Mouse (Mus musculus) testis, adult 2 months (tissue): ENCODE measurements around the gene Nubpl.

Experiments
- CTCF ChIP-seq: fragments of 200-500 bp; IDR thresholded peaks from 2 replicates; pipeline ENCODE4 v1.5.1; 2012; ENCODE audit warnings: low read depth, mild to moderate bottlenecking, inconsistent platforms, low read length, moderate library complexity; ENCODE audit not compliant: control insufficient read depth, insufficient read depth, insufficient replicate concordance
- POLR2A ChIP-seq: fragments of 200-500 bp; IDR thresholded peaks from 2 replicates; pipeline ENCODE4 v1.6.1; 2012; ENCODE audit warnings: low read depth, mild to moderate bottlenecking, inconsistent platforms, low read length, moderate library complexity; ENCODE audit not compliant: control insufficient read depth

DNA sequence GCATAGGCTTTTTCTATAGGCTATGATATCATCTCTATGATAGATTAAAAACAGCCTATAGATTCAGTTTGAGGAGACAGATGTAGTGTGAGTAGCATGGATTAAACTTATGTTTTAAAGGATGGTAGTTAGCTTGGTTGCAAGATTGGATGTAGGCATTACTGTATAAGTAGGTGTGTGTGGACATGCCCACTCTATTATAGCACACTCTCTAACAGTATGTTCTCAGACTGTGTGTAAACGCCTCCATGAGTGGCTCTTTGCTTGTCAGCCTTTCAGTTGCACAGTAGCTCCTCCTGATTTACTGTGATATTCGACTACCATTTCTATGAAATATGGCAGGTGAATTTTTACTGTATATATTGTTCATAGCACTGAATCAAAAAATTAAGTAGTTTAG, 205.4 kb downstream of the Nubpl start:
- TF ChIP-seq CTCF (no peak), POLR2A (no peak)
